Mouse (Mus musculus): Measurements from ENCODE around the gene Hsd11b2.

DNA sequence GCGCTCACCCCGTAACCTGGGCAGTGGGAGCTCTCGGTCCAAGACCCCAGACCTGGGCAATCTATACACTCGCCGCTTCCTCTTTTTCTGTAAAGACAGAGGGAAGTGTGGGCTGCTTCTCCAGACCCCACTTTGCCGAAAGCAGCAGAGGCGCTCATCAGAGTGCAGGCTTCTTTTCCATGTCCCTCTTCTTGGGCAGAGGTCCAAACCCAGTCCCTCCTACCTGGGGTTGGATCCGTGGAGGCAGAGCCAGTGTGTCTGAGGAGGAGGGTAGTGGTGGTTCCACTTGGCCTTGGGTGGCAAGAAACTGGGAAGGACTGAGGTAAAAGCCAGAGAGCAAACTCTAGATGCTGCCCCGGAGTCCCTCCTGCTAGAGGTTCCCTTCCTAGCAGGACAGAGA is 45.6 kb upstream of the Hsd11b2 start:
- TF ChIP-seq POLR2A (IDR thresholded peaks at IDR 0.05; ENCODE audit: control insufficient read depth, extremely low read depth, insufficient read depth, low read length, poor library complexity) (no peak), CTCF (IDR thresholded peaks at IDR 0.05; ENCODE audit: borderline replicate concordance, control insufficient read depth, extremely low read depth, insufficient read depth, low read length, poor library complexity) (no peak)

All from thymus, adult 2 months (tissue).